7 mouse cellular contexts compared by ENCODE assay signal in genomic region chr15:79833251-79834050, GRCm38 (mm10). TPM values are rescaled to one million over a fixed set of nuclear protein-coding genes. Genes with fewer than 3 reads are reported as not detected.
DNase-seq lines count a peak whose midpoint lies in the region; ATAC-seq and TF ChIP-seq lines count a peak whose summit lies in the region.

No protein-coding gene starts in this region.

- no peak for TF ChIP-seq CTCF in spleen, adult 2 months (IDR thresholded peaks at IDR 0.05; ENCODE audit: extremely low read depth, insufficient read depth, insufficient read length, insufficient replicate concordance)
- TF ChIP-seq CTCF in bone marrow macrophage, adult 2 months (IDR thresholded peaks at IDR 0.05; ENCODE audit: low read depth, low read length) = no peak
- TF ChIP-seq CTCF in lung, embryonic 14.5 days (IDR thresholded peaks at IDR 0.05; ENCODE audit: low read depth) = no peak

- H3K36me3 ChIP-seq in spleen, adult 2 months (ENCODE audit: control insufficient read depth, insufficient read depth, low read length) = no peaks in the 10 kb centered on the region; the same call in 1 of the 2 replicates
- H3K36me3 ChIP-seq in forebrain, embryonic 10.5 days (replicated peaks) = peaks cover 24% of the 10 kb centered on the region
- 0 out of 2 replicates have a peak, but pooled peaks cover 5% of the 10 kb centered on the region for H3K36me3 ChIP-seq in intestine, embryonic 15.5 days
- peaks cover 23% of the 10 kb centered on the region for H3K36me3 ChIP-seq in lung, embryonic 14.5 days (ENCODE audit: insufficient read depth)

- peak overlapping the region; percentile 78 for H3K4me3 ChIP-seq in spleen, adult 2 months (ENCODE audit: extremely low read depth, insufficient read depth, insufficient read length)
- peak overlapping the region; percentile 79 for H3K4me3 ChIP-seq in bone marrow macrophage, adult 2 months (ENCODE audit: insufficient read depth, low read length)
- peak overlapping the region; percentile 69 for H3K4me3 ChIP-seq in forebrain, embryonic 10.5 days
- H3K4me3 ChIP-seq in intestine, embryonic 15.5 days (replicated peaks) = peak overlapping the region; percentile 85
- H3K4me3 ChIP-seq in lung, embryonic 14.5 days (ENCODE audit: low read depth, low read length) = peak overlapping the region; percentile 64

- peak overlapping the region; percentile 72 for H3K4me2 ChIP-seq in intestine, embryonic 15.5 days (replicated peaks)
- peak overlapping the region; percentile 73 for H3K4me2 ChIP-seq in lung, embryonic 14.5 days

- peak overlapping the region; percentile 55; the same call in 1 of the 2 replicates for H3K27ac ChIP-seq in spleen, adult 2 months (ENCODE audit: insufficient read depth, low read length)
- no peak overlapping the region for H3K27ac ChIP-seq in bone marrow macrophage, adult 2 months (ENCODE audit: insufficient read depth, low read depth, low read length)
- H3K27ac ChIP-seq in forebrain, embryonic 10.5 days = peak overlapping the region; percentile 97
- H3K27ac ChIP-seq in intestine, embryonic 15.5 days = peak overlapping the region; percentile 92
- H3K27ac ChIP-seq in lung, embryonic 14.5 days (ENCODE audit: low read depth) = peak overlapping the region; percentile 86

- peak; percentile 40 for ATAC-seq in intestine, embryonic 15.5 days
- ATAC-seq in lung, embryonic 14.5 days (ENCODE audit: insufficient read depth) = peak; percentile 55

- H3K27me3 ChIP-seq in spleen, adult 2 months (ENCODE audit: control insufficient read depth, insufficient read depth, low read length) = no peaks in the 10 kb centered on the region
- no peaks in the 10 kb centered on the region for H3K27me3 ChIP-seq in forebrain, embryonic 10.5 days (ENCODE audit: poor library complexity, severe bottlenecking)
- H3K27me3 ChIP-seq in intestine, embryonic 15.5 days (replicated peaks) = no peaks in the 10 kb centered on the region
- no peaks in the 10 kb centered on the region for H3K27me3 ChIP-seq in lung, embryonic 14.5 days (ENCODE audit: insufficient read depth, low read length)

- WGBS in spleen, adult 2 months = 2% methylated on average over 41 of the region's 41 CpGs
- WGBS in forebrain, embryonic 10.5 days = 1% methylated on average over 41 of the region's 41 CpGs
- WGBS in intestine, embryonic 15.5 days = under 1% methylated on average over 41 of the region's 41 CpGs
- 0% methylated on average over 41 of the region's 41 CpGs for WGBS in lung, embryonic 14.5 days

- H3K9ac ChIP-seq in intestine, embryonic 15.5 days = peak overlapping the region; percentile 83
- peak overlapping the region; percentile 62 for H3K9ac ChIP-seq in lung, embryonic 14.5 days

- H3K4me1 ChIP-seq in spleen, adult 2 months (ENCODE audit: control insufficient read depth, insufficient read depth, insufficient read length) = peaks cover 8% of the 10 kb centered on the region; the same call in 1 of the 2 replicates
- peaks cover 3% of the 10 kb centered on the region; the same call in 1 of the 2 replicates for H3K4me1 ChIP-seq in bone marrow macrophage, adult 2 months (ENCODE audit: control insufficient read depth, insufficient read depth, low read length)
- H3K4me1 ChIP-seq in forebrain, embryonic 10.5 days = peaks cover 65% of the 10 kb centered on the region
- H3K4me1 ChIP-seq in intestine, embryonic 15.5 days (replicated peaks) = peaks cover 33% of the 10 kb centered on the region
- H3K4me1 ChIP-seq in lung, embryonic 14.5 days (ENCODE audit: insufficient read depth) = peaks cover 12% of the 10 kb centered on the region; the same call in 1 of the 2 replicates

- H3K9me3 ChIP-seq in forebrain, embryonic 10.5 days = no peaks in the 10 kb centered on the region
- no peaks in the 10 kb centered on the region for H3K9me3 ChIP-seq in intestine, embryonic 15.5 days
- no peaks in the 10 kb centered on the region for H3K9me3 ChIP-seq in lung, embryonic 14.5 days (ENCODE audit: low read depth, low read length)

- TF ChIP-seq POLR2A in spleen, adult 2 months (IDR thresholded peaks at IDR 0.05; ENCODE audit: low read depth, low read length) = no peak
- 0 out of 2 replicates have a peak, but pooled peaks have one; percentile 1 for TF ChIP-seq POLR2A in bone marrow macrophage, adult 2 months (IDR thresholded peaks at IDR 0.05; ENCODE audit: borderline replicate concordance, low read depth, low read length)

- no peak for DNase-seq in spleen, adult 2 months (ENCODE audit: low read depth in 1 of 2, low spot score in 2 of 2)
- DNase-seq in spleen, postnatal 36 days (ENCODE audit: low spot score in 2 of 2) = no peak
- DNase-seq in forebrain, embryonic 10.5 days (ENCODE audit: extremely low spot score, low spot score) = peak; percentile 38
- peak; percentile 85 for DNase-seq in lung, embryonic 14.5 days
- DNase-seq in right cerebral cortex, adult 2 months (ENCODE audit: low spot score in 2 of 2) = peak; percentile 29 to 41

RNA-seq across cellular contexts. Expression of gene Npcd, which starts 0.6 kb away (rescaled TPM):
- polyA plus RNA-seq in spleen, adult 2 months (2012; rRNA removed) = 0.13 and 0.68 TPM in 2 replicates
- polyA plus RNA-seq in bone marrow macrophage, adult 2 months (2012; ENCODE audit: insufficient read depth, insufficient read length, missing spikeins) = not detected in 2 replicates
- polyA plus RNA-seq in forebrain, embryonic 10.5 days (2016; fragmentation: Nextera tagmentation; extraction: Ambion mirVana) = not detected in 2 replicates
- 0.23 and 0.27 TPM in 2 replicates for polyA plus RNA-seq in intestine, embryonic 15.5 days (2015; fragmentation: Nextera tagmentation; extraction: Ambion mirVana)
- polyA plus RNA-seq in lung, embryonic 14.5 days (2014; fragmentation: Nextera tagmentation; extraction: Ambion mirVana) = not detected in 2 replicates

RNA-seq across cellular contexts. Expression of gene Cbx6, which starts 1.0 kb away (rescaled TPM):
- polyA plus RNA-seq in spleen, adult 2 months (2012; rRNA removed) = 24.4 and 33.6 TPM in 2 replicates
- 7.4 and 7.9 TPM in 2 replicates for polyA plus RNA-seq in bone marrow macrophage, adult 2 months (2012; ENCODE audit: insufficient read depth, insufficient read length, missing spikeins)
- polyA plus RNA-seq in forebrain, embryonic 10.5 days (2016; fragmentation: Nextera tagmentation; extraction: Ambion mirVana) = 21.6 and 22.3 TPM in 2 replicates
- polyA plus RNA-seq in intestine, embryonic 15.5 days (2015; fragmentation: Nextera tagmentation; extraction: Ambion mirVana) = 39.1 and 39.7 TPM in 2 replicates
- polyA plus RNA-seq in lung, embryonic 14.5 days (2014; fragmentation: Nextera tagmentation; extraction: Ambion mirVana) = 43.1 and 47.1 TPM in 2 replicates

RNA-seq across cellular contexts. Expression of gene Nptxr, which starts 28.9 kb away (rescaled TPM):
- polyA plus RNA-seq in spleen, adult 2 months (2012; rRNA removed) = 1.3 and 1.7 TPM in 2 replicates
- polyA plus RNA-seq in bone marrow macrophage, adult 2 months (2012; ENCODE audit: insufficient read depth, insufficient read length, missing spikeins) = 3.1 and 4.5 TPM in 2 replicates
- polyA plus RNA-seq in forebrain, embryonic 10.5 days (2016; fragmentation: Nextera tagmentation; extraction: Ambion mirVana) = 1.6 and 1.7 TPM in 2 replicates
- 2.8 and 3.3 TPM in 2 replicates for polyA plus RNA-seq in intestine, embryonic 15.5 days (2015; fragmentation: Nextera tagmentation; extraction: Ambion mirVana)
- polyA plus RNA-seq in lung, embryonic 14.5 days (2014; fragmentation: Nextera tagmentation; extraction: Ambion mirVana) = 1.7 and 2.0 TPM in 2 replicates

RNA-seq across cellular contexts. Expression of gene Dnal4, which starts 55.8 kb away (rescaled TPM):
- polyA plus RNA-seq in spleen, adult 2 months (2012; rRNA removed) = 18.1 and 21.3 TPM in 2 replicates
- 23.9 and 26.0 TPM in 2 replicates for polyA plus RNA-seq in bone marrow macrophage, adult 2 months (2012; ENCODE audit: insufficient read depth, insufficient read length, missing spikeins)
- polyA plus RNA-seq in forebrain, embryonic 10.5 days (2016; fragmentation: Nextera tagmentation; extraction: Ambion mirVana) = 63.3 and 70.8 TPM in 2 replicates
- polyA plus RNA-seq in intestine, embryonic 15.5 days (2015; fragmentation: Nextera tagmentation; extraction: Ambion mirVana) = 42.6 and 44.5 TPM in 2 replicates
- 61.0 and 63.8 TPM in 2 replicates for polyA plus RNA-seq in lung, embryonic 14.5 days (2014; fragmentation: Nextera tagmentation; extraction: Ambion mirVana)

RNA-seq across cellular contexts. Expression of gene Apobec3, which starts 58.0 kb away (rescaled TPM):
- 99.9 and 104 TPM in 2 replicates for polyA plus RNA-seq in spleen, adult 2 months (2012; rRNA removed)
- 179 and 198 TPM in 2 replicates for polyA plus RNA-seq in bone marrow macrophage, adult 2 months (2012; ENCODE audit: insufficient read depth, insufficient read length, missing spikeins)
- polyA plus RNA-seq in forebrain, embryonic 10.5 days (2016; fragmentation: Nextera tagmentation; extraction: Ambion mirVana) = 9.2 and 11.0 TPM in 2 replicates
- polyA plus RNA-seq in intestine, embryonic 15.5 days (2015; fragmentation: Nextera tagmentation; extraction: Ambion mirVana) = 13.1 and 15.4 TPM in 2 replicates
- polyA plus RNA-seq in lung, embryonic 14.5 days (2014; fragmentation: Nextera tagmentation; extraction: Ambion mirVana) = 19.8 and 23.2 TPM in 2 replicates

Comparison
In these comparisons a context has a peak if more than half of its experiments do, and no peak if none do; other contexts are left out.
1. DNase-seq: peak in forebrain, embryonic 10.5 days (single experiment), lung, embryonic 14.5 days (single experiment) and right cerebral cortex, adult 2 months (2 of 2); none in spleen, adult 2 months (0 of 2) and spleen, postnatal 36 days (0 of 2).
2. Peak in every context shown above with its lines, with median percentiles within 50 percentile points of each other: H3K4me3 ChIP-seq.